Mouse (Mus musculus) liver, embryonic 15.5 days (tissue): ENCODE results near the gene Wap. TPM values are rescaled to one million over a fixed set of nuclear protein-coding genes. Genes with fewer than 3 reads are reported as not detected.

ENCODE experiments used
- ATAC-seq: fragments of 200-750 bp; cut with Nextera tagmentation; 2 replicates; pipeline ENCODE4 v1.8.0; 2017; ENCODE audit warnings: moderate number of reproducible peaks, mild to moderate bottlenecking, moderate library complexity; ENCODE audit not compliant: insufficient read depth
- H3K27ac ChIP-seq: fragments of 300-500 bp; sonication (generic); replicated peaks from 2 replicates; pipeline ENCODE4 v1.5.1; 2015; ENCODE audit warnings: mild to moderate bottlenecking, inconsistent platforms
- H3K27me3 ChIP-seq: fragments of 300-500 bp; sonication (generic); 2 replicates; pipeline ENCODE4 v1.6.1; 2015; ENCODE audit warnings: mild to moderate bottlenecking, inconsistent platforms
- H3K36me3 ChIP-seq: fragments of 300-500 bp; sonication (generic); replicated peaks from 2 replicates; pipeline ENCODE4 v1.6.1; 2015; ENCODE audit warnings: moderate library complexity, mild to moderate bottlenecking, inconsistent platforms
- H3K4me1 ChIP-seq: fragments of 300-500 bp; sonication (generic); replicated peaks from 2 replicates; pipeline ENCODE4 v1.6.1; 2015; ENCODE audit warnings: inconsistent platforms
- H3K4me2 ChIP-seq: fragments of 300-500 bp; sonication (generic); 2 replicates; pipeline ENCODE4 v1.6.1; 2015; ENCODE audit warnings: moderate library complexity, mild to moderate bottlenecking, inconsistent platforms
- H3K4me3 ChIP-seq: fragments of 300-500 bp; sonication (generic); replicated peaks from 2 replicates; pipeline ENCODE4 v1.5.1; 2015; ENCODE audit warnings: mild to moderate bottlenecking, inconsistent platforms
- H3K9ac ChIP-seq: fragments of 300-500 bp; sonication (generic); 2 replicates; pipeline ENCODE4 v1.6.1; 2015; ENCODE audit warnings: moderate library complexity, mild to moderate bottlenecking, inconsistent platforms
- H3K9me3 ChIP-seq: fragments of 300-500 bp; sonication (generic); replicated peaks from 2 replicates; pipeline ENCODE4 v1.6.1; 2016; ENCODE audit warnings: inconsistent platforms
- WGBS: fragments of 180-500 bp; shearing (Covaris S2); methylation state at CpG from one replicate; pipeline ENCODE4 v1.1.7; 2015; ENCODE audit warnings: mixed read lengths; ENCODE audit not compliant: insufficient replicate concordance; 5-methylcytosine and 5-hydroxymethylcytosine counted together
- polyA plus RNA-seq: library from polyadenylated mRNA; unstranded; fragments of >200 nt; fragmentation: Nextera tagmentation; extraction: Ambion mirVana; gene quantifications from 2 replicates; pipeline ENCODE4 v1.2.1, GENCODE M21; 2015

The Wap gene
- not detected in 2 replicates for polyA plus RNA-seq

DNA sequence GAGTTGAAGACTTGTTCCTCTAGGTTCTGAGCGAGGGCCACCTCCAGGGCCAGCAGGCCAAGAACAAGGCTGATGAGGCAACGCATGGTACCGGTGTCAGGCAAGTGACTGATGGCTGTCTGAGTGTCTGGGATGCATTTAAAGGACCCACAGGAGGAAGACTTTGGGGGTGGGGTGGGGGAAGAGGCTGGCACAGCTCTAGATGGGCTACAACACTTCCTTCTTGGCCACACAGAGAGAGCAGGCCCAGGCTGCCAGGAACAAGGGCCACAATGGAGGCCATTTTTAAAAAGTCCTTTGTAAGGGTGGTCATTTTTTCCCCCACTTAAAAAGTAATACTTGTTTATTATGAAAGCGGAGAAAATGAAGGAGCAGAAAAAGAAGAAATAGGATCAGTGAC lies at the start of gene Wap:
Gene Wap, minus strand, starts transcription at position 101 of the 400 bp plus-strand sequence.
- Histone ChIP-seq H3K27ac (no peak within 1 kb of the TSS), H3K9ac (no peak within 1 kb of the TSS), H3K4me1 (no peaks in the 10 kb centered on the region), H3K36me3 (no peaks in the 10 kb centered on the region), H3K4me3 (no peak within 1 kb of the TSS), H3K4me2 (no peak within 1 kb of the TSS), H3K9me3 (no peaks in the 10 kb centered on the region), H3K27me3 (no peaks in the 10 kb centered on the region)
- ATAC-seq = no peak
- 78% methylated on average over 4 of the region's 4 CpGs for WGBS

DNA sequence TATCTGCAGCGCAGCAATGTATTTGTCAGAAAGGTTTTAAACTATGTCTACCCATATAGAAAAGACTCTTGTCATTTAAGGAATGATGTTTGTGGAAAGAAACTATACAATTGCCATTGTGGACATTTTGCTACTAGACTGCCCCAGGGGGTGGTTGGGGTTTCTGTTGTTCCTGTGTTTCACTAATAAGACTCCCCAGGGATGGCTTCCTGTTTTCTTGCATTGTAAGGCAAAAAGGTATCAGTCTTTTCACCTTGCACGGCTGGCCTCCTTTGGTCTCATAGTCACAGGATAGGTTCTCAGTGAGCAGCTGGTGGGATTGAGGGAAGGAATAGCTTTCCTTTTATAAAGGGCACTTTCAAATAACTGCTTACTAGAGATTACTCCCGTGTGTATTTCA lies 46.3 kb upstream of the Wap start:
- H3K27ac ChIP-seq = no peak overlapping the region
- WGBS = 59% methylated on average over 3 of the region's 3 CpGs

DNA sequence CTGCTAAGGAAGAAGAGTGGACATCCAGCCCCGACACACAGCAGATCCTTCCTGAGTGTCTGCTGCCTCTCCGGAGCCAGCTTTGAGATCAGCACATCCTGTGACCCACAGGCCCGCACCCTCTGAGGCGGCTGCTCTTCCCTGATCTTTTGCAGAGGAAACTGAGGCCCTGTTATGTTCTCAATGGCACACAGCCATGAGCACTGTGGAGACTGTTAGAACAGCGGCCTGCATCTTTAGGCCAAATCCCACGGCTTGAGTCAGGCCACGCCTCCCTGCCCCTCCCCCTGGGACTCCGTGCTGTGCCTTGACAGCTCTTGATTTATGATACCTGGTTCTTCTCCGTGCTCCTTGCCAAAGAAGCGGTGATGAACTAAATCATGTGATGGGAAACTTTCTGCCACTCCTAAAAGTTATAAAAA lies 42.0 kb upstream of the Wap start:
- H3K4me2 ChIP-seq = peak overlapping the region; percentile 41
- no peaks in the 10 kb centered on the region for H3K9me3 ChIP-seq
- H3K27ac ChIP-seq = no peak overlapping the region
- no peak overlapping the region for H3K9ac ChIP-seq
- WGBS = 11% methylated on average over 10 of the region's 10 CpGs
- no peak for ATAC-seq
- H3K36me3 ChIP-seq = no peaks in the 10 kb centered on the region
- H3K4me1 ChIP-seq = peaks cover 9% of the 10 kb centered on the region; the same call in 1 of the 2 replicates
- no peaks in the 10 kb centered on the region for H3K27me3 ChIP-seq
- peak overlapping the region; percentile 12; the same call in 1 of the 2 replicates for H3K4me3 ChIP-seq

More for the DNA sequence above, 46.3 kb upstream of the Wap start:
- no peaks in the 10 kb centered on the region for H3K36me3 ChIP-seq
- H3K4me1 ChIP-seq = peaks cover 7% of the 10 kb centered on the region; the same call in 1 of the 2 replicates
- no peak overlapping the region for H3K9ac ChIP-seq
- no peaks in the 10 kb centered on the region for H3K27me3 ChIP-seq
- no peak overlapping the region for H3K4me2 ChIP-seq
- no peaks in the 10 kb centered on the region for H3K9me3 ChIP-seq
- no peak overlapping the region for H3K4me3 ChIP-seq
- no peak for ATAC-seq

DNA sequence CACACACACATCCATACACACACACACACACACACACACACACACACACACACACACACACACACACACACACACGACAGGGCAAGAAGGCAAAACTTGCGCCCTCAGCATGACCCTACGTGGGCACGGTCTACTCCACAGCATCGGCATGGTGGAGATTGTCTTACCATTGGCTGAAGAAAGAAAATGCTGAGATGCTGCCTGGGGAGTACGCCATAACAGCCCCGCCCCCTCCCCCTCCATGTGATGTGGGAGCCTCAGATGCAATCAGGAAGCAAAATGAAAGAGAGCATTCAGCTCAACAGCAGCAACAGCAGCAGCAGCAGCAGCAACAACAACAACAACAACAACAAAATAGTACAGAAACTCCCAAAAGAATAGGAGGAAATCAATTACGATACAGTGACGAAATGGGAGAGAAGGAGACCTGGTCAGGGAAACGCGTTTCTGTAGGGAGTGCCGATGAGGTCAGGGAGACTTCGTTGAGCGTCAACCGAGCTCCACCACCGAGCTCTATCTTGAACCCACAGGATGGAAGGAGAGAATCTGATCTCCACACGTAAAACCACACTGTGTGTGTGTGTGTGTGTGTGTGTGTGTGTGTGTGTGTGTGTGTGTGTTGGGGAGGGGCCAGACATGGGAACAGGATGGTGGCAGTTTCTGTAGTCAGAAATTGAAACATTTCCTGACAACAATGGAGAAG lies 41.4 kb upstream of the Wap start:
- no peaks in the 10 kb centered on the region for H3K36me3 ChIP-seq
- peaks cover 9% of the 10 kb centered on the region; the same call in 1 of the 2 replicates for H3K4me1 ChIP-seq
- no peaks in the 10 kb centered on the region for H3K27me3 ChIP-seq
- H3K27ac ChIP-seq = no peak overlapping the region
- peak overlapping the region; percentile 41 for H3K4me2 ChIP-seq
- no peaks in the 10 kb centered on the region for H3K9me3 ChIP-seq
- 15% methylated on average over 17 of the region's 17 CpGs for WGBS
- H3K4me3 ChIP-seq = peak overlapping the region; percentile 12; the same call in 1 of the 2 replicates
- ATAC-seq = no peak
- H3K9ac ChIP-seq = no peak overlapping the region

DNA sequence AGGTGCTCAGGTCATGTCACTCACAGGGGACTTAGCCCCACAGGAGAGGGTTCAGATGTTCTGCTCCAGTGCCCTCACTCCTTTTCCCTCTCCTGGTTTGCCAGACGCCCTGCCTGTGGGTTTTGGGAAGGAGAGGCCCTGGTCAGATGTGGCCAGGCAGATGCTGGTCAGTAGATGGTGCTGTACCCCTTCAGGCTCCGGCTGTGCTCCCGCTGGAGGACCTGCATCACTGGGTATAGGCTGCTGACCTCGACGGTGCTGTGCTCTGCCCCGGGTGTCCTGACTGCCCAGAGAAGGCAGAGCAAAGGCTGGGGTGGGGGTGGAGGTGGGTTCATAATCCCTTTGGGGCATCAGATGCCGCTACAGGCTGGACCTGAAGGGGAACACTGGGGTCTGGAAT lies 39.1 kb upstream of the Wap start:
- no peaks in the 10 kb centered on the region for H3K9me3 ChIP-seq
- H3K4me3 ChIP-seq = no peak overlapping the region
- WGBS = 20% methylated on average over 7 of the region's 7 CpGs
- ATAC-seq = no peak
- no peak overlapping the region for H3K27ac ChIP-seq
- no peaks in the 10 kb centered on the region for H3K36me3 ChIP-seq
- no peak overlapping the region for H3K4me2 ChIP-seq
- no peak overlapping the region for H3K9ac ChIP-seq
- peaks cover 9% of the 10 kb centered on the region; the same call in 1 of the 2 replicates for H3K4me1 ChIP-seq
- H3K27me3 ChIP-seq = no peaks in the 10 kb centered on the region

DNA sequence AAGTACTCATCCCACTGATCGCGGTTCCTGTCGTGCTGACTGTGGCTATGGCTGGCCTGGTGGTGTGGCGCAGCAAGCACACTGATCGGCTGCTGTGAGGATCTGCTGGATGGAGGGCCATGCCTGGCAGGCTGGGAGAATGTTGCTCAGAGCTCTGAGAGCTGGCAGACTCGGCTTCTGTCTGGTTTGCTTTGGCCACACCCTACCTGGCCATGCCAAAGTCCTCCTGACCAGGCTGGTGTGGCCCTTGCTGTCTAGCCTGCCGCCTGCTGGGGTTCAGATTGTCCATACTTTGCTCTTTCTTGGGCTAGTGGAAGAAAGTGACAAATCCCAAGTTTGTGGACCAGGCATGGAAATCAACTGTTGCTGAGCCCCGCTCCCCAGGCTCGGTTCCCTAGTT lies 38.2 kb upstream of the Wap start:
- Histone ChIP-seq H3K4me3 (no peak overlapping the region), H3K36me3 (no peaks in the 10 kb centered on the region), H3K9me3 (no peaks in the 10 kb centered on the region), H3K27ac (no peak overlapping the region), H3K9ac (no peak overlapping the region), H3K4me1 (peaks cover 9% of the 10 kb centered on the region; the same call in 1 of the 2 replicates), H3K27me3 (no peaks in the 10 kb centered on the region), H3K4me2 (no peak overlapping the region)
- no peak for ATAC-seq
- WGBS = 72% methylated on average over 9 of the region's 9 CpGs

DNA sequence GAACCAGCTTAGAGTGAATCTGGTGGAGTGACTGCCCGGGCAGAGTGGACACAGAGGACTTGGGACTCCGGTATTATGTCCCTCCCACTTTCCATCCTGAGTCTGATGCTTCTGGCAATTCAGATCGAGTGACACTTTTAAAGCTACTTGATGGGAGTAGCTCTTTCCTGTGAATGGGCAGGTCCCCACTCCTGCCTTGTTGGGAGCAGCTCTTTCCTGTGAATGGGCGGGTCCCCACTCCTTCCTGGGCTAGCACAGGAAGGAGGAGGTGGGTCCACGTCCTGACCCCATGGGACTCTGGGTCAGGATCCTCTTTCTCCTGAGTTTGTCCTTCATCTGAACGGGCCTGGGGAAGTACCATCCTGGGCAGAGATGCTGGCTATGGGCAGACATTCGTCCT lies 37.0 kb upstream of the Wap start:
- H3K4me2 ChIP-seq = no peak overlapping the region
- H3K4me1 ChIP-seq = peaks cover 7% of the 10 kb centered on the region; the same call in 1 of the 2 replicates
- ATAC-seq = no peak
- no peaks in the 10 kb centered on the region for H3K9me3 ChIP-seq
- H3K9ac ChIP-seq = no peak overlapping the region
- H3K4me3 ChIP-seq = no peak overlapping the region
- 28% methylated on average over 7 of the region's 7 CpGs for WGBS
- no peaks in the 10 kb centered on the region for H3K36me3 ChIP-seq
- no peak overlapping the region for H3K27ac ChIP-seq
- H3K27me3 ChIP-seq = no peaks in the 10 kb centered on the region

DNA sequence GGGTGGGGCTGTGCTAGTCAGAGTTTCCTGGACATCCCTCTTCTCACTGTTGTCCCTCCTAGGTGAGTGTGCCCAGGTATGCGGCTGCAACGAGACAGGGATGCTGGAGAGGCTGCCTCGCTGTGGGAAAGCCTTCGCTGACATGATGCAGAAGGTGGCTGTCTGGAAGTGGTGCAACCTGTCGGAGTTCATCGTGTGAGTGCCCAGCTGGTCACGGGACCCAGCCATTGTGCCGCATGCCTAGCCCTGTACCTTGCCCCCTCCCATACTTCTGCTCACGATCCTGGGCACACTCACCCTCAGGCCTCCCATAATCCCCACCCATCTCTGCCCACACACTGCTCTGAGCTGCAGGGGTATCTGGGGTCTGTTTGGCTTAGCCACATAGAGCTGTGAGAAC lies 36.3 kb upstream of the Wap start:
- WGBS = 70% methylated on average over 9 of the region's 9 CpGs
- no peak overlapping the region for H3K4me3 ChIP-seq
- no peaks in the 10 kb centered on the region for H3K27me3 ChIP-seq
- ATAC-seq = no peak
- no peak overlapping the region for H3K27ac ChIP-seq
- 0 out of 2 replicates have a peak, but pooled peaks cover under 1% of the 10 kb centered on the region for H3K4me1 ChIP-seq
- no peaks in the 10 kb centered on the region for H3K9me3 ChIP-seq
- no peak overlapping the region for H3K4me2 ChIP-seq
- H3K36me3 ChIP-seq = no peaks in the 10 kb centered on the region
- no peak overlapping the region for H3K9ac ChIP-seq

DNA sequence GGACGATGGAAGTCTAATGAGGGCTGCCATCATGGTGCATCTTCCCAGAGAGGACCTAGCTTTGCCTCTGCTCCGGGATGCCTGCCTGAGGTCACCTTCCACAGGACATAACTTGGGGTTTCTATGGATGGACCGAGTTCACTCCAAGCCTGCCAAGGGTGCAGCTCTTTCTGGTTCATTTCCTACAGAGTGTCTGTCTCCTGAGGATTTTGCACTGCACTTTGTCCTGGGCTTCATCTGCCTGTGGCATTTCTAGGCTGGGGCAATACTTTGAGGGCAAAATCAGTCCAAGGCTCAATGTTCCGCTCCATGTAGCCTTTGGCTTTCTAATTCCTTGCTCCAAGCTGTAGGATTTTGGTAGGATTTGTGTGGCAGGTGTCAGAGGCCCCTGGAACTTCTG lies 32.4 kb upstream of the Wap start:
- H3K9ac ChIP-seq = no peak overlapping the region
- no peak overlapping the region for H3K4me3 ChIP-seq
- no peak overlapping the region for H3K4me2 ChIP-seq
- WGBS = 53% methylated on average over 4 of the region's 4 CpGs
- H3K27ac ChIP-seq = no peak overlapping the region
- no peaks in the 10 kb centered on the region for H3K36me3 ChIP-seq
- no peaks in the 10 kb centered on the region for H3K4me1 ChIP-seq
- no peak for ATAC-seq
- H3K9me3 ChIP-seq = no peaks in the 10 kb centered on the region
- H3K27me3 ChIP-seq = no peaks in the 10 kb centered on the region

DNA sequence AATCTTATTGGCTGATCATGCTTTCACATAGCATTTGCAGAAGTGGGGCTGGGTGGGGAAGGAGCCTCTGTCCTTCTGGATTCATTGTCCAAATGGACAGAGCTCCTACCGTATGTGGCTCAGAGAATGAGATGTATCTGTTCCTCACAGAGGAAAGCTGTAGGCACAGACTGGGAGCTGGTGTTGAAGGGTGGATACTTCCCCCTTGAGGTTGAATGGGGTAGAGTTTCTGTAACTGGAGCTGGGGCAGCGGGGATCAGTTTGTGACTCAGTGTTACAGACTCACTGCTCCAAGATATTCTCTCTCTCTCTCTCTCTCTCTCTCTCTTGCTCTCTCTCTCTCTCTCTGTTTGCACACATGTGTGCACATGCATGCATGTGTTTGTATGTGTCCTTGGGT lies 31.6 kb upstream of the Wap start:
- no peak overlapping the region for H3K4me2 ChIP-seq
- H3K4me3 ChIP-seq = no peak overlapping the region
- no peak for ATAC-seq
- H3K27me3 ChIP-seq = no peaks in the 10 kb centered on the region
- H3K9ac ChIP-seq = no peak overlapping the region
- no peaks in the 10 kb centered on the region for H3K9me3 ChIP-seq
- H3K36me3 ChIP-seq = no peaks in the 10 kb centered on the region
- no peak overlapping the region for H3K27ac ChIP-seq
- H3K4me1 ChIP-seq = no peaks in the 10 kb centered on the region
- 40% methylated on average over 2 of the region's 2 CpGs for WGBS

DNA sequence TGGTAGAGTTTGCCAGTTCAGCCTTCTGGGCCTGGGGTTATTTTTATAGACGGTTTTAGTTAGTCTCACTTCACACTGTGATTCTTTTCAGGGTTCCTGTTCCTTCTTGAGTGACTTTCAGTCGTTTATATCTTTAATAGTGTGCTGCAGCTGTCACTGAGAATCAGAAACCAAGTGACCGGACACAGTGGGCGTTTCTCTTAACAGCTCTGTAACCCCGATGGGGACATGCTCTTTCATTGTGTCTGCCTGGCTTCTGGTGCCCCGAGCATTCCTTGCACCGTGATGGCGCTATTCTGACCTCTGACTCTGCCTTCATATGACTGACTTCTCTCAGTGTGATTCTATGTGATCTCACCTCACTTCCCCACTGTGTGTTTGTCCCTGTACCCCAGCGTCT lies 30.6 kb upstream of the Wap start:
- 57% methylated on average over 9 of the region's 9 CpGs for WGBS
- no peak overlapping the region for H3K27ac ChIP-seq
- no peaks in the 10 kb centered on the region for H3K4me1 ChIP-seq
- no peaks in the 10 kb centered on the region for H3K27me3 ChIP-seq
- no peak overlapping the region for H3K4me2 ChIP-seq
- no peak for ATAC-seq
- H3K36me3 ChIP-seq = no peaks in the 10 kb centered on the region
- H3K4me3 ChIP-seq = no peak overlapping the region
- no peak overlapping the region for H3K9ac ChIP-seq
- no peaks in the 10 kb centered on the region for H3K9me3 ChIP-seq

DNA sequence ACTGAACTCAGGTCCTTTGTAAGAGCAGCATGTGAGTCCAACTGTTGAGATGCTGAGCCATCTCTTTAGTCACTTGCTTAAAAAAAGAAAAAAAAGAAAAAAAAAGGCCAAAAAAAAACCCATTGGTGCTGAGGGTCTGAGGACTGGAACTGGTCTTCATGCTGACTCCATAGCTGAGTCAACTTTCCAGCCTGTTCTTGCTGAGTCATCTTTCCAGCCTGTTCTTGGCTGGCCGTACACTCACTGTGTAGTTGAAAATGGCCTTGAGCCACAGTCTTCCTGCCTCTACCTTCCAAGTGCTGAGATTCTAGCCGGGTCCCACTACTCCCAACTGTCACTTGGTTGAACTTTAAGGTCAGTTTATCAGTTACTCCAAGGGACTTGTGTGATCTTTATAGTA lies 28.2 kb upstream of the Wap start:
- Histone ChIP-seq H3K27me3 (no peaks in the 10 kb centered on the region), H3K36me3 (no peaks in the 10 kb centered on the region), H3K4me1 (no peaks in the 10 kb centered on the region), H3K4me3 (no peak overlapping the region), H3K9me3 (no peaks in the 10 kb centered on the region), H3K27ac (no peak overlapping the region), H3K4me2 (no peak overlapping the region), H3K9ac (no peak overlapping the region)
- WGBS = 53% methylated on average over 2 of the region's 2 CpGs
- ATAC-seq = no peak
